Mouse (Mus musculus) Patski (cell line): ENCODE data around the gene Las1l. TPM values are rescaled to one million over a fixed set of nuclear protein-coding genes. Genes with fewer than 3 reads are reported as not detected.
A peak's percentile ranks its signal among the peaks of the same experiment; 100 is the strongest.
"Not testable (repeated sequence)": the region's sequence is repeated elsewhere in the genome, so short reads cannot be mapped to it uniquely, and the experiment has no call there.

Experiments used
- ATAC-seq: fragments of 100-300 bp; one replicate; pipeline ENCODE4 v1.8.0; 2021
- CTCF ChIA-PET: fragments of 350-600 bp; sonication (Branson Sonifier 250); formaldehyde crosslinking; loops from one replicate; lab custom pipeline; 2022; ENCODE audit warnings: inconsistent platforms; lab: Charles Lee
- POLR2A ChIA-PET: fragments of 350-600 bp; sonication (Branson Sonifier 250); formaldehyde crosslinking; loops from one replicate; lab custom pipeline; 2022; ENCODE audit warnings: antibody characterized with exemption, inconsistent platforms; lab: Charles Lee
- DNase-seq: peaks from one replicate; pipeline ENCODE4 v3.0.0-alpha.2; 2011; ENCODE audit warnings: low read depth, low spot score
- H3K27me3 ChIP-seq: fragments of 371-371 bp; one replicate; pipeline ENCODE4 v1.5.1; 2021
- CTCF ChIP-seq: fragments of 100-300 bp; IDR thresholded peaks from one replicate; pipeline ENCODE4 v1.5.1; 2021
- in situ Hi-C: fragments of 300-500 bp; cut with MboI; formaldehyde crosslinking; loops from 3 replicates; pipeline ENCODE4 v1.11.1; 2018; ENCODE audit warnings: low pct_unique_long_range_greater_than_20kb, mixed read lengths
- polyA plus RNA-seq: library from polyadenylated mRNA; unstranded; gene quantifications from one replicate; pipeline ENCODE4 v1.2.3, GENCODE M21; 2021

Gene Las1l
- polyA plus RNA-seq: 71.2 TPM

- POLR2A ChIA-PET: interaction anchor here (0.7 kb wide), 1 partner anchor 223 kb away, joined by 9 read pairs; no protein-coding TSS in a partner anchor
- DNase-seq (peak; percentile 75), ATAC-seq (peak; percentile 99)
- in situ Hi-C loops: loop anchor here (10.0 kb wide), 1 partner anchor 512 kb away; the partner anchor contains the start of gene Amer1
- peaks cover 49% of the 10 kb centered on the region for H3K27me3 ChIP-seq
- no peak for TF ChIP-seq CTCF
- CTCF ChIA-PET: no interaction called here
Measured at GRCm38 (mm10) chrX:95956497-95957293, at the start of gene Las1l. Las1l (minus strand) TSS chrX:95956962.

GRCm38 (mm10) chrX:96006395-96006794, 49.6 kb upstream of the Las1l start:
- ATAC-seq: no peak

GRCm38 (mm10) chrX:95999601-96000000, 42.8 kb upstream of the Las1l start:
- no peak for ATAC-seq
- POLR2A ChIA-PET: no interaction called here
- in situ Hi-C loops: no loop called here

More at GRCm38 (mm10) chrX:96006395-96006794, 49.6 kb upstream of the Las1l start:
- peaks cover 61% of the 10 kb centered on the region for H3K27me3 ChIP-seq
- in situ Hi-C loops: loop anchor here (5.0 to 25.0 kb wide), 3 partner anchors 481 to 1431 kb away; no protein-coding TSS in a partner anchor
- POLR2A ChIA-PET: no interaction called here
- TF ChIP-seq CTCF: peak; percentile 48
- DNase-seq: no peak
- CTCF ChIA-PET: no interaction called here

GRCm38 (mm10) chrX:95993206-95993605, 36.4 kb upstream of the Las1l start:
- in situ Hi-C loops: no loop called here
- ChIA-PET POLR2A (no interaction called here), CTCF (no interaction called here)
- peaks cover 37% of the 10 kb centered on the region for H3K27me3 ChIP-seq
- TF ChIP-seq CTCF: no peak
- DNase-seq: no peak
- peak; percentile 21 for ATAC-seq

More at GRCm38 (mm10) chrX:95999601-96000000, 42.8 kb upstream of the Las1l start:
- H3K27me3 ChIP-seq: peaks cover 28% of the 10 kb centered on the region
- CTCF ChIA-PET: no interaction called here
- DNase-seq: no peak
- peak; percentile 54 for TF ChIP-seq CTCF

GRCm38 (mm10) chrX:95969936-95970335, 13.2 kb upstream of the Las1l start:
- ChIA-PET POLR2A (no interaction called here), CTCF (no interaction called here)
- no peak for TF ChIP-seq CTCF
- no peak for ATAC-seq
- no peak for DNase-seq
- in situ Hi-C loops: no loop called here
- H3K27me3 ChIP-seq: peaks cover 15% of the 10 kb centered on the region

GRCm38 (mm10) chrX:95969116-95969515, 12.4 kb upstream of the Las1l start:
- peaks cover 15% of the 10 kb centered on the region for H3K27me3 ChIP-seq
- CTCF ChIA-PET: no interaction called here
- TF ChIP-seq CTCF: no peak
- POLR2A ChIA-PET: no interaction called here
- DNase-seq (no peak), ATAC-seq (no peak)
- in situ Hi-C loops: no loop called here

- no peak for TF ChIP-seq CTCF
- CTCF ChIA-PET: no interaction called here
- DNase-seq: no peak
- peak; percentile 23 for ATAC-seq
- POLR2A ChIA-PET: no interaction called here
- in situ Hi-C loops: no loop called here
- H3K27me3 ChIP-seq: peaks cover 16% of the 10 kb centered on the region
Measured at GRCm38 (mm10) chrX:95968594-95968965, 11.8 kb upstream of the Las1l start.

- in situ Hi-C loops: no loop called here
- no peak for DNase-seq
- peaks cover 16% of the 10 kb centered on the region for H3K27me3 ChIP-seq
- ChIA-PET POLR2A (interaction anchor here (0.6 kb wide), 1 partner anchor 15 kb away, joined by 4 read pairs; no protein-coding TSS in a partner anchor), CTCF (no interaction called here)
- no peak for TF ChIP-seq CTCF
- ATAC-seq: peak; percentile 9
Measured at GRCm38 (mm10) chrX:95967847-95968593, 11.3 kb upstream of the Las1l start.

GRCm38 (mm10) chrX:95965036-95965435, 8.3 kb upstream of the Las1l start:
- POLR2A ChIA-PET: no interaction called here
- H3K27me3 ChIP-seq: peaks cover 29% of the 10 kb centered on the region
- no peak for DNase-seq
- TF ChIP-seq CTCF: no peak
- CTCF ChIA-PET: no interaction called here
- in situ Hi-C loops: no loop called here
- ATAC-seq: no peak

GRCm38 (mm10) chrX:95963366-95963765, 6.6 kb upstream of the Las1l start:
- ChIA-PET POLR2A (no interaction called here), CTCF (no interaction called here)
- in situ Hi-C loops: no loop called here
- H3K27me3 ChIP-seq: peaks cover 37% of the 10 kb centered on the region
- DNase-seq (no peak), ATAC-seq (no peak)
- TF ChIP-seq CTCF: no peak

GRCm38 (mm10) chrX:95957461-95957860, 699 bp upstream of the Las1l start:
- CTCF ChIA-PET: not testable (repeated sequence)

More at GRCm38 (mm10) chrX:95957461-95957860, 699 bp upstream of the Las1l start:
- in situ Hi-C loops: loop anchor here (10.0 kb wide), 1 partner anchor 513 kb away; the partner anchor contains the start of gene Amer1
- H3K27me3 ChIP-seq: peaks cover 46% of the 10 kb centered on the region
- POLR2A ChIA-PET, DNase-seq, ATAC-seq: not testable (repeated sequence)
